Mouse (Mus musculus) ES-Bruce4 (cell line): Measurements from ENCODE around the gene Gpx4. TPM values are rescaled to one million over a fixed set of nuclear protein-coding genes. Genes with fewer than 3 reads are reported as not detected.

Experiments used
- H3K27ac ChIP-seq: 2 replicates; pipeline ENCODE4 v1.5.1; 2012; ENCODE audit warnings: low read length, inconsistent platforms; ENCODE audit not compliant: insufficient read depth
- H3K27me3 ChIP-seq: 2 replicates; pipeline ENCODE4 v1.6.1; 2012; ENCODE audit warnings: mild to moderate bottlenecking, low read length, inconsistent platforms; ENCODE audit not compliant: control insufficient read depth, poor library complexity, insufficient read depth, severe bottlenecking
- H3K36me3 ChIP-seq: 2 replicates; pipeline ENCODE4 v1.6.1; 2012; ENCODE audit warnings: inconsistent platforms, mild to moderate bottlenecking, low read length, moderate library complexity; ENCODE audit not compliant: control insufficient read depth, poor library complexity, insufficient read depth, severe bottlenecking
- H3K4me1 ChIP-seq: one replicate; pipeline ENCODE4 v1.8.1; 2011; ENCODE audit warnings: low read length; ENCODE audit not compliant: control insufficient read depth, insufficient read depth
- H3K4me3 ChIP-seq: 2 replicates; pipeline ENCODE4 v1.5.1; 2011; ENCODE audit warnings: low read depth, mild to moderate bottlenecking, low read length
- H3K9ac ChIP-seq: 2 replicates; pipeline ENCODE4 v1.6.1; 2012; ENCODE audit warnings: low read depth, mild to moderate bottlenecking, inconsistent platforms; ENCODE audit not compliant: poor library complexity, severe bottlenecking
- H3K9me3 ChIP-seq: replicated peaks from 2 replicates; pipeline ENCODE4 v1.6.1; 2012; ENCODE audit warnings: mild to moderate bottlenecking, low read length, inconsistent platforms; ENCODE audit not compliant: control insufficient read depth, poor library complexity, insufficient read depth, severe bottlenecking
- CTCF ChIP-seq: IDR thresholded peaks from one replicate; pipeline ENCODE4 v1.8.1; 2011; ENCODE audit warnings: low read depth, low read length
- EP300 ChIP-seq: IDR thresholded peaks from 2 replicates; pipeline ENCODE4 v1.6.1; 2011; ENCODE audit warnings: low read depth, low read length; ENCODE audit not compliant: insufficient read depth
- POLR2A ChIP-seq: IDR thresholded peaks from one replicate; pipeline ENCODE4 v1.8.1; 2011; ENCODE audit warnings: low read length; ENCODE audit not compliant: insufficient read depth
- polyA plus RNA-seq: library from polyadenylated mRNA; stranded (reverse); fragments of >200 nt; gene quantifications from 2 replicates; pipeline ENCODE4 v1.2.4, GENCODE M21; 2011; ENCODE audit warnings: low read depth; ENCODE audit not compliant: missing spikeins, insufficient read depth, insufficient read length

Gpx4 gene
- polyA plus RNA-seq, 1 experiment, result 479 TPM

GRCm38 (mm10) chr10:80070837-80071515 lies 24.0 kb downstream of the Gpx4 start:
- no peaks in the 10 kb centered on the region for H3K9me3 ChIP-seq
- no peak overlapping the region for H3K27ac ChIP-seq
- no peak overlapping the region for H3K9ac ChIP-seq
- peaks cover 8% of the 10 kb centered on the region for H3K4me1 ChIP-seq
- TF ChIP-seq CTCF, result no peak
- TF ChIP-seq POLR2A, result no peak
- TF ChIP-seq EP300, result no peak
- H3K36me3 ChIP-seq, result no peaks in the 10 kb centered on the region
- no peak overlapping the region for H3K4me3 ChIP-seq
- H3K27me3 ChIP-seq, result no peaks in the 10 kb centered on the region

GRCm38 (mm10) chr10:80071516-80071900 lies 24.5 kb downstream of the Gpx4 start:
- TF ChIP-seq EP300 (no peak), CTCF (no peak), POLR2A (no peak)
- Histone ChIP-seq H3K27me3 (no peaks in the 10 kb centered on the region), H3K9ac (no peak overlapping the region), H3K4me1 (peaks cover 10% of the 10 kb centered on the region), H3K36me3 (no peaks in the 10 kb centered on the region), H3K27ac (no peak overlapping the region), H3K9me3 (no peaks in the 10 kb centered on the region), H3K4me3 (no peak overlapping the region)

- TF ChIP-seq EP300 (no peak), CTCF (no peak), POLR2A (no peak)
- Histone ChIP-seq H3K4me1 (peaks cover 10% of the 10 kb centered on the region), H3K4me3 (no peak overlapping the region), H3K27ac (no peak overlapping the region), H3K36me3 (no peaks in the 10 kb centered on the region), H3K9ac (no peak overlapping the region), H3K27me3 (no peaks in the 10 kb centered on the region), H3K9me3 (no peaks in the 10 kb centered on the region)
Observed at GRCm38 (mm10) chr10:80072623-80073489, 25.9 kb downstream of the Gpx4 start.

GRCm38 (mm10) chr10:80074813-80075601 lies 28.0 kb downstream of the Gpx4 start:
- peak overlapping the region; percentile 45 for H3K4me3 ChIP-seq
- H3K9ac ChIP-seq, result peak overlapping the region; percentile 31
- H3K4me1 ChIP-seq, result peaks cover 10% of the 10 kb centered on the region
- no peaks in the 10 kb centered on the region for H3K27me3 ChIP-seq
- no peaks in the 10 kb centered on the region for H3K9me3 ChIP-seq
- no peak overlapping the region for H3K27ac ChIP-seq
- TF ChIP-seq POLR2A, result no peak
- no peak for TF ChIP-seq CTCF
- no peak for TF ChIP-seq EP300
- 0 out of 2 replicates have a peak, but pooled peaks cover 2% of the 10 kb centered on the region for H3K36me3 ChIP-seq

- 0 out of 2 replicates have a peak overlapping the region, but pooled peaks have one; percentile 1 for H3K27ac ChIP-seq
- TF ChIP-seq EP300 (no peak), POLR2A (no peak), CTCF (no peak)
Observed at GRCm38 (mm10) chr10:80075924-80076323, 29.0 kb downstream of the Gpx4 start.

More at GRCm38 (mm10) chr10:80075924-80076323, 29.0 kb downstream of the Gpx4 start:
- no peaks in the 10 kb centered on the region for H3K9me3 ChIP-seq
- H3K4me3 ChIP-seq, result no peak overlapping the region
- no peak overlapping the region for H3K9ac ChIP-seq
- H3K27me3 ChIP-seq, result no peaks in the 10 kb centered on the region
- H3K4me1 ChIP-seq, result peaks cover 10% of the 10 kb centered on the region
- H3K36me3 ChIP-seq, result 0 out of 2 replicates have a peak, but pooled peaks cover 2% of the 10 kb centered on the region
